Mouse (Mus musculus) 416B (cell line): Measurements from ENCODE around the gene Olfr1341.

ENCODE experiments used
- DNase-seq: peaks from one replicate; pipeline ENCODE4 v3.0.0; 2011; ENCODE audit warnings: low read depth

The Olfr1341 gene

DNA sequence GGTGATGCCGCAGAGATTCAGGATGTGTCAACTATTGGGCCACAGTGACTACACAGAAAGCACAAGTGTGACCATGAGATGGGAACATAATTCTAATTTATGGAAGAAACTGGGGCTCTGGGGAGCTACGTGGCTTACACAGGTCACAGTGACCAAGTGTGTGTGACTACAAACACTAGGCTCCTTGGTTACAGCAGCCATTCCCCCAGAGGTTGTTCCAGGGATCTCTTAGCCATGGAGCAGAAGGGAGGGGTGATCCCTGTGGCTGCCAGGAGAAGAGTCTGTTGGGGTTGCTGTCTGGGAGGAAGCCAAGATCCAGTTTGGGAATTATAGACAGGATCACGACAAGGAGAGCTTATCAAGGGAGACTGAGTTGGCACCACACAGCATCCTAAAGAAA, at the start of gene Olfr1341:
TSS of gene Olfr1341 (plus strand) at position 301 of the 400 bp plus-strand sequence.
- DNase-seq = no peak

DNA sequence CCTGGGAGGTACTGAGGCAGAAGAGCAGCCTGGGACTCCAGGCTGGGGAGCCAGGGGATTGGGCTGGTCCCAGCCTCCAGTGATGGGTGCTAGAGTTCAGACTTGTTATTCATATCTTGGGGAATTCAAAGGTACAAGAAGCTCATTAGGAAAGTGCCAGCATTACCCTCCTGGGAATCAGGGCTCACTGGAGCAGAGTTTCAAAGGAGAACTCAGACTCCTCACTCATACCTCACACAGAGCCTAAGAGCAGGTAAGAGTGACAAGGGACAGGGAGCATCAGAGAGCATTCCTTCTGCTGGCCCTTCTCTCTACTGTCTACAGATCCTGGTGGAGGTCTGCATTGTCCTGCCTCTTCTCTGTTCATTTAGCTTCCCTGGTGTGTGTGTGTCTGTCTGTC, 44.7 kb upstream of the Olfr1341 start, which contains the start of gene Olfr62:
TSS of gene Olfr62 (plus strand) at position 301 of the 400 bp plus-strand sequence.
- no peak for DNase-seq

DNA sequence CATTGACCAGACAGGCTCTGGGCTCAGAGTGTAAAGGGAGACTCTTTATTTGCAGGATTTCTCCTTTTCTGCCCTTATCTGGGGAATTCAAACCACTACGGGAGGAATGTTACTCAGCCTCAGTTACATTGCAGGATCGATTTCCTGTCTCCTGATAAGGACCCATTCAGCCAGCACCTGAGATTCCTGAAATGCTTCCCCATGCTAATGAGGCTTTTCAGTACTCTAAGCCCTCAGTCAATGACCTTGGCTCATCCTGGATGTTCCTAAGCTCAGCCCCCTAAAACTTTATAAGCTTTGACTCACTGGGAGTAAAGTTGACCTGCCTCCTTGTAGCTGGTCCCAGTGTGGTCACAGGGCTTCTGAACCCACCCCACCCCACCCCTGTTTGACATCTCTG, 16.2 kb upstream of the Olfr1341 start:
- DNase-seq = no peak

DNA sequence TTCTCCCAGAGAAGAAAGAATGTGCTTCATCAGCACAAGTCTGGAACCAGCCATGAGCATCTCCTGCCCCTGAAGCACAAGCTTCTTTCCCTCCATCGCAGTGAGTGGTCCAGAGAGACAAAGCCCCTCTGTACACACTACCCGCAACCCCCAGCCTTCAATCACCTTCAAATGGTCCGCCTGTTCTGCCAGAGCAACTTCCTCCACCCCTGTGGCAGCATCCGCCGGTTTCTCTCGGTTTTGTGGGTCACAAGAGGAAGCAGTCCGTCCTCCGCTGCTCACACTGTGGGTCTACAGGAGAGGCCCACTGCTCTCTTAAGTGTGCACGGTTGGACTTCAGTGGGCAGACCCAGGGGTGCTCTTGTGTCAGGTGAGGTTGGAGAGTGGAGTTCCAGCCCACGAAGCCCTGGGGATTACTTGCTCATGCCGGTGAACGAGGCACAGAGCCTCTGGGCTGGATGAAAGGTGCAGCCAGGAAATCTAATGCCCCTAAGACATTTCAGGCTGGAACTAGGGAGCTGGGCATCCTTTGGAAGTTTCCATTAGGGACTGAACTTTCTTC, 10.8 kb upstream of the Olfr1341 start, which contains the start of gene Olfr1342:
TSS of gene Olfr1342 (minus strand) at position 345 of the 562 bp plus-strand sequence.
- no peak for DNase-seq

DNA sequence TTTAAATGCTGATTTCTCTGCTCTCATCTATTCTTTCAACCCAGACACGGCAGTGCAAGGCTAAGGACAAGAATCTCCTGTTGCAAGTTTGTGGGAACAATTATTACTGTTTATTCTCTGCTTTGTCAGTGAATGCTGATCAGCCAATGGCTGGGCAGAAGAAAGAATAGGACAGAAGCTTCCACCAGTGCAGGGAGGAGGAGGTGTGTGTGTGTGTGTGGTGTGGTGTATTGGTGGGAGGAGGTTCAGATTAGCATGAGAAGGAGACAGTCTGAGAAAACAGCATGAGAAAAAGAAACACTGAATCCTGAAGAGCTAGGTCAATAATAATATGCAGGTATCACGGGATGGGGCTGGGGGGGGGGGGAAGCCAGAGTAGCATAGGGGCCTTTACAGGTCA, 9.5 kb upstream of the Olfr1341 start:
- no peak for DNase-seq

DNA sequence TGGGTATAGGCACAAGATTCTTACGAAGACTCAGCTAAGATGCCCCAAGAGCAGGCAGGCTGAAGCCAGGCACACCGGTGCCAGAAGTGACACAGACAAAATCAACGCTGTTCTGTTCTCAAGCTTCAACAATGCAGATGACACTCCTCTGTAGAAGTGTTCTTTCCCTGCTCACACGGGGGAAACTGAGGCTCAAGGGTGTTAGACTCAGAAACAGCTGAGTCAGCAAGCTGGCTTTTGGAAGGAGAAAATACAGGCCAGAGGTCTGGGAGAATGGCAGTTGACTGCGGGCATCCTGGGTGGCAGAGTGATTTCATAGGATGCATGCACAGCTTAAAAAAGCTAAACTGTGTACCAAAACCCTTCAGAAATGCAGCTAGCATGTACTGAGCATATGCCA, 4.8 kb downstream of the Olfr1341 start:
- no peak for DNase-seq

DNA sequence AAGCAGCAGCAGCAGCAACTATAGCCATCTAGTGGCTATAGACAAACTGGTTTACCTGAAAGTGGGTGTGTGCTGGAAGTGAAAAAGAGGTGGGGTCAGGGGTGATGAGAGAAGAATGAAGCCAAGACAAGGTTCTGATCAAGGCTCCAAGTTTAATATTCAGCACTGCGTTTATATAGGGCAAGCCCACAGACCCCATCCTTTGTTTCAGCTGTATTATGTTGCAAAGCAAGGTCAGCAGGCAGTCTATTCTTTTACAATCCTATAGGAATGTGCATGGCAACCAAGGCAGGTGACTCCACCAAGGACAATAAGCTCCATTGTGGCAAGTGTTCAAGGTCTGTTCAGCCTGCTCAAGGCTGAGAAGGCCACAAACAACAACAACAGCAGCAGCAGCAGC, 8.3 kb downstream of the Olfr1341 start:
- DNase-seq = no peak

DNA sequence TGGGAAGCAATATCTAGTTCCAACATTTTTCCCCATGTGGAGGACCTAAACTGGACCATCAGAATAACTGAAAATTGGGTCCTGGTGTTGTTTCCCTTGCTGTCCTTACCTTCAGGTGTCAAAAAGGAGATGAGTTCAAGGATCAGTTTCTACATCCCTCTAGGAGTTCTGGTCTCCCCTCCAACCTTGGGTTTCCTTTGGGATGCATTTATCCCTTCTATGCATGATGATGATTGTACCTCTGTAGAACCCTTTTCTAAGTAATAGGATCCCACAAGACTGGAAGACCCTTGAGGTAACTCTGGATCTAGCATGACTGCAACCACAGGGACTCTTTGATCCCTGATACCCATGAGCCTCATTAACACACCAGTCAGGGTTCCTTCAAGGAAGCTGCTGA, 16.5 kb downstream of the Olfr1341 start, which contains the start of gene Olfr1340:
TSS of gene Olfr1340 (plus strand) at position 301 of the 400 bp plus-strand sequence.
- no peak for DNase-seq

DNA sequence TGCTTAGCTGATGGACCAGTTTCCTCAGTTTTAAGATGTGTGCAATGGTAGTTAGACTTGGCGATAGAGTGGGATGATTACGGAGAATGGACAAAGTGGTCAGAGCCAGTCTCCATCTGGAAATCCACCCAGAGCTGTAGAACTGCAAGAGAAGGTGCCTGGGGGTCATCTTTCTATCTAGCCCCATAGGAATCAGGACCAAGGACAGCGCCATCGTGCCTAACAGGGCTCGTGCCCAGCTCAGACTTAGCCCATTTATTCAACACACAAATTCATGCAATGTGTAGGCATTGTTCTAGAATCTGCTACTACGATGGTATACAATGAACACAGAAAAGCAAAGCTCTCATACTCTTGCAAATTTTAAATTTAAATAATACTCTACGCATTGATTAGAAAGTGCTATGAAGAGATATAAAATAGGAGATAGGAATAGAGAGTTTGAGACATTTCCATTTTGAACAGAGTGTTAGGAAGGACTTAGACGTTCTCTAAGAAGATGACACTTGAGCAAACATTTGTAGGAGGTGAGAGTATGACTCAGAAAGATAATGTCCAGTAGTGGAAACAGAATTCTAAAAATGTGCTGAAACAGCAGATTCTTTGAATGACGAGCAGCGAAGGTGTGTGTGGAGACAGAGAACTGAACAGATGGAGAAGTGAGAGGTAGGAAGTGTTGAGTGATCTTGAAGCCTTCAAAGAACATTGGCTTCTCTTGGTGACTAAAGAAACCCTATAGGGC, 18.6 kb downstream of the Olfr1341 start:
- DNase-seq = peak; percentile 10

DNA sequence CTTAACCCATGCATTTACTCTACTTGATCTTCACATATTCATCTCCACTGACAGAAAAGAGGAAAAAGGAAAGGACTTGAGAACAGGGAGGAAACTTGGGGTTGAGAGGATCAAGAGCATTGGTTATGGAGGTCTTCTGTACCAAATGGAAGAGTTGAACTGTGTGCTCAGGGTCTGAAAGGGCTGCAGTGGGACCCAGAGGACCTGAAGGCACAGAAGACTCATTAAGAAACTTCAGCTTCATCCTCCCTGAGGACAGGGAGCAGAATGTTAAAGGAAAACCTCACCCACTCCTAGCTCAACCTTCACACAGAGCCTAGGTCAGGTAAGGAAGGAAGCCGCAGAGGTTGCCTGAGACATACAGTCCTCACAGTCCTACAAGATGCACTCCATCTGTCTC, 28.6 kb downstream of the Olfr1341 start, which contains the start of gene Olfr1339:
TSS of gene Olfr1339 (plus strand) at position 301 of the 400 bp plus-strand sequence.
- DNase-seq = no peak

DNA sequence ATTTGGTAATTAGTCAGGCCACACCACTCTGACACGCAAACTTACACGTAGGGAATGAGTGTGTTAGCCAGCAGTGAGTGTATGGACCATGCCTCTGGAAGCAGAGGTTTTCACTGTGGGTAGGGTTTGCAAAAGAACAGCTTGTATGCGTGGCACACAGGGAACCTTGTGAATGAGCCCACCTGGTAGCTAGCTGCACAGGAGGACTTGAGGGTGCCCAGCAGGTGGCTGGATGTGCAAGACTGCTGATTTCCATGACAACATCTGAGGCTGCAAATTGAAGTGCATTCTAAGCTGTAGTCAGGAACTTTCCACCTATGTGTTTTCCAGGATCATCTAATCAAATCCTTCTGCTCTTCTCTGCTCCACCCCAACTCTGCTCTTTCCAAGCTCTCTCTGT, 36.3 kb downstream of the Olfr1341 start:
- no peak for DNase-seq

DNA sequence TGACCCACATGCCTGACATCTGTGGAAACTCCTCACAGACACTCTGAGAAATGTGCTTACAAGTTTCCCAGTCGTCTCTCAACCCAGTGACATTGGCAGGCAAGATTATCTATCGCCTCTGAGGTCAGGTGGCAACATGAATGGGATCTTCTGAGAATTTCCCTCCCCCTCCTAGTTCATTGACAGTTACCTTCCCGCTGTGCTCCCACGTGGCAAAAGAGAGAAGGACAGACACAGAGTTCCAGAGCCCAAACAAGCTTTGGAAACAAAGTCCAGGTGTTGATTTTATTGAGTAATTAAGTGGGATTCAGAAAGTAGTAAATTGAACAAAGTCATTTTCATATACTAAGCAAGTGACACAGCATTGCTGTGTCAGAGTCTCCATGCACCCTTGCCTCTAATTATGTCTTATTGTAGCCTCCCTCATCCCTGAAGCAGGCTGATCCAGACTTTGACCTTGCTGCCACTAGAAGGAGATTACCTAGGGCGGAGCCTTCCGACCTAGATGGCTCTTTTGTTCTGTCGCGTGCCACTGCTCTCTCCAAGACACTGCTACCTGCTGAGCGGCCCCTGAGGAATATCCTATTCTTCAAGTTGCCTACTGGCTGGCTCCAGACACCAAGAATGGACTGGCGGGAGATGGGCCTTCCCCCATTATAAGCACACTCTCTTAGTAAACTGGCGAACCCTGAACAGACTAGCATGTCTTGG, 37.8 kb downstream of the Olfr1341 start:
- no peak for DNase-seq

DNA sequence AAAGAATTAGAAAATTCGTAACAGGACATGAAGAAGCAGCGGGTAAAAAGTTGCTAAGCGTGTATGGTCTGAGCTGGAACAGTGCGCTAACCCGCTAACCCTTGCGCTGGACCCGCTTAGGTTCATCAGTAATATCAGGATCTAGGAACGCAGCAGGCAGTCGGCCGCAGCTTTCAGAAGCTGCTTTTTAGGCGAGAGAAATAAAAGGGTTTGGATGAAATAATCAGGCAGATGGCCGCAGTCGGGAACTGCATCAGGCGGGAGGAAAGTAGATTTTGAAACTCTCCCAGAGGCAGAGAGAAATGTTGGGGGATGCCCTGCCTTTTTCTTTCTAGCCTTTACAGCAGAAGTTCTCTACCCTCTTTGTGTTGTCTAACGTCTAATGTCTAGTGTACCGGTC, 38.6 kb downstream of the Olfr1341 start:
- no peak for DNase-seq

DNA sequence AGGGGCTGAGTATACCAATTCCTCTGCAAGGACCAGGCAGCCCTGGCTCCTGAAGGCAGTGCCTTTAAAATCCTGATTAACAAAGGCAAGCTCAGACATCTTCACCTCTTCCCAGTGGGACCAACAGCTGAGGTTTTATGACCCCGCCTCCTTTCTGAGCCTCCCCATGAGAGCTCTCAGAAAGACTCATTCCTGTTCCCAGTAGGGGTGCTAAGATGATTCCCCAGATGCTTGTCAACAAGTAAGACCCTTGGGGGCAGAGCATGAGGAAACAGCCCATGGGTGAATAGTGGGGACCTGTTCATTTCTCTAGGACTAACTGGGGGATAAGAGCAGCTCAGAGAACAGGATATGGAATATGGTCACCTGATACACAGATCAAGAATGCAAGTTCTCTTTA, 55.3 kb downstream of the Olfr1341 start, which contains the start of gene Olfr1338:
TSS of gene Olfr1338 (minus strand) at position 101 of the 400 bp plus-strand sequence.
- DNase-seq = no peak
